Mouse (Mus musculus) lung, postnatal 25 days (tissue): Measurements from ENCODE around the gene Babam2.

ENCODE experiments used
- DNase-seq: peaks from one replicate; pipeline ENCODE4 v3.0.0; 2022; ENCODE audit warnings: low spot score

The Babam2 gene

DNA sequence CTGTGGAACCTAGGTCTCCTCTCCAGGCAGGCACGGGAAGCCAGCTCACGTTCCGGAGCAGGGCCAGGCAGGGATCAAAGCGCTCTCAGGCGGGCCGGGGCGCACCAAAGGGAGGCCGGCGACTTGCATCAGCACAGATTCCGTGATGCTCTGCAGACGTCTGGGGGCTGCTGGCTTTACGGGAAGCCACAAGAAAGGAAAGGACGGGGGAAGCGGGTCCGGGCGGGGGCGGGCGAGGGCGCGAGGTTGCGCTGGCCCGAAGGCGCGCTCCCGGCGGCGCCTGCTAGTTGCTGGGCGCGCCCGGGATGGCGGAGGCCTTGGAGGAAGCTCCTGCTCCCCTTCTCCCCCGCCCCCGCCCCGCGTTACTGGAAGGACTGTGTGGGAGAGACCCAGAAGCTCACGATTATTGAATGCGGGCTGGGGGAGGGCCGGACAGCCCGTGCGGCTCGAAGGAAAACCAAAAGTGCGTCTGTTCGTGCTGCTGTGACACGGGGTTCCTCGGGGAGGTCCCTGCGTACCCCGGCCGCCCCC lies 435.6 kb downstream of the Babam2 start:
- peak; percentile 47 for DNase-seq

DNA sequence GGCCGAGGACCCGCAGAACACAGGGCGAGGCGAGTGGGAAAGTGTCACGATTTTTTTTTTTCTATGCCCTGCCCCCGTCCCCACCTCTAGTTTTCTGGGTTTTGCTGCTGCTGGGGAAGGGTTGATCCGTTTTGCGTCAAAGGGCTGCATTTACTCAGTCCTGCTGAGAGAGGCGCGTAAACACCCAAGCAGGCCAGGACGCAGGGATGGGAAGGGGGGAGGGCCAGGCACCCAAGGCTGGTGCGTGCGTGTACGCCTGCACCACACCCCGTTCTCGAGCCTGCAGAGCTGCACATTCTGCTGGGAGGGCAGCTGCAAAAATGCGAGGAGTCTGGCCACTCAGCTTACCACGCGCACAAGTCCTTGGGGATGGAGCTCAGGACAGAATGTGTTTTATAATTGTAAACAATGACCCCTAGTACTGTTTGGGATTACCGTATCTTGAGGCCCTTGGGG lies 436.1 kb downstream of the Babam2 start:
- DNase-seq: peak; percentile 87

- DNase-seq: peak; percentile 45
Observed at GRCm38 (mm10) chr5:32134051-32134732, 436.7 kb downstream of the Babam2 start.
